Mouse (Mus musculus) CH12.LX (cell line): ENCODE results near the gene Prr14.
A peak's percentile ranks its signal among the peaks of the same experiment; 100 is the strongest.

Source experiments
- CHD1 ChIP-seq: IDR thresholded peaks from 2 replicates; pipeline ENCODE4 v1.6.1; 2012; ENCODE audit warnings: low read depth, low read length, improper control_type of control experiment, inconsistent platforms
- CTCF ChIP-seq, 2 experiments: IDR thresholded peaks in 1 of 2; conservative IDR thresholded peaks in 1 of 2; 2 replicates each; pipeline ENCODE4 v1.5.1; 2011 to 2012; ENCODE audit warnings: low read depth in 2 of 2, low read length in 2 of 2, improper control_type of control experiment in 1 of 2, inconsistent platforms in 1 of 2, mild to moderate bottlenecking in 1 of 2, moderate library complexity in 1 of 2
- E2F4 ChIP-seq: IDR thresholded peaks from 2 replicates; pipeline ENCODE4 v1.6.1; 2011; ENCODE audit warnings: low read depth, low read length, improper control_type of control experiment; ENCODE audit not compliant: insufficient replicate concordance
- ELF1 ChIP-seq: IDR thresholded peaks from 2 replicates; pipeline ENCODE4 v1.6.1; 2014; ENCODE audit warnings: low read depth, mild to moderate bottlenecking, inconsistent platforms, low read length, improper control_type of control experiment
- EP300 ChIP-seq: IDR thresholded peaks from 2 replicates; pipeline ENCODE4 v1.6.1; 2011; ENCODE audit warnings: low read length, improper control_type of control experiment
- JUND ChIP-seq: conservative IDR thresholded peaks from 2 replicates; pipeline ENCODE4 v1.6.1; 2011; ENCODE audit warnings: low read depth, low read length, improper control_type of control experiment
- MAFK ChIP-seq: IDR thresholded peaks from 2 replicates; pipeline ENCODE4 v1.6.1; 2011; ENCODE audit warnings: low read length, improper control_type of control experiment; ENCODE audit not compliant: insufficient replicate concordance
- MAX ChIP-seq: IDR thresholded peaks from 2 replicates; pipeline ENCODE4 v1.6.1; 2011; ENCODE audit warnings: low read length, improper control_type of control experiment
- MXI1 ChIP-seq: IDR thresholded peaks from 2 replicates; pipeline ENCODE4 v1.6.1; 2011; ENCODE audit warnings: mild to moderate bottlenecking, low read depth, low read length, improper control_type of control experiment
- POLR2A ChIP-seq: IDR thresholded peaks from 2 replicates; pipeline ENCODE4 v1.6.1; 2011; ENCODE audit warnings: low read depth, mild to moderate bottlenecking, improper control_type of control experiment, low read length
- UBTF ChIP-seq: IDR thresholded peaks from 2 replicates; pipeline ENCODE4 v1.6.1; 2012; ENCODE audit warnings: low read depth, mild to moderate bottlenecking, inconsistent platforms, low read length, improper control_type of control experiment, moderate library complexity
- USF1 ChIP-seq: IDR thresholded peaks from 2 replicates; pipeline ENCODE4 v1.6.1; 2014; ENCODE audit warnings: low read depth, mild to moderate bottlenecking, inconsistent platforms, low read length, improper control_type of control experiment
- ZC3H11A ChIP-seq: IDR thresholded peaks from 2 replicates; pipeline ENCODE4 v1.6.1; 2012; ENCODE audit warnings: low read depth, mild to moderate bottlenecking, inconsistent platforms, low read length, improper control_type of control experiment
- ZMIZ1 ChIP-seq: IDR thresholded peaks from 2 replicates; pipeline ENCODE4 v1.6.1; 2012; ENCODE audit warnings: low read depth, mild to moderate bottlenecking, inconsistent platforms, low read length, improper control_type of control experiment

GRCm38 (mm10) chr7:127511241-127511640, 51.8 kb downstream of the Prr14 start:
- peak in 1 of 2 experiments; percentile 33; a peak in 2 of 4 replicates for TF ChIP-seq CTCF (conservative IDR thresholded peaks at IDR 0.05 in 1 of 2, IDR thresholded peaks at IDR 0.05 in 1 of 2; ENCODE audit: low read depth in 2 of 2, low read length in 2 of 2)
- no peak for TF ChIP-seq MAX
- no peak for TF ChIP-seq UBTF
- no peak for TF ChIP-seq CHD1
- TF ChIP-seq ELF1, result no peak
- TF ChIP-seq EP300, result no peak
- TF ChIP-seq MAFK, result no peak
- no peak for TF ChIP-seq JUND
- TF ChIP-seq ZMIZ1, result no peak
- TF ChIP-seq POLR2A, result no peak
- no peak for TF ChIP-seq E2F4
- TF ChIP-seq USF1, result no peak
- no peak for TF ChIP-seq ZC3H11A
- TF ChIP-seq MXI1, result no peak
